Mouse (Mus musculus) hindbrain, embryonic 12.5 days (tissue): ENCODE data around the gene Lgals9. TPM values are rescaled to one million over a fixed set of nuclear protein-coding genes. Genes with fewer than 3 reads are reported as not detected.
A peak's percentile ranks its signal among the peaks of the same experiment; 100 is the strongest.

ENCODE experiments used
- ATAC-seq: fragments of 200-750 bp; cut with Nextera tagmentation; 2 replicates; pipeline ENCODE4 v1.8.0; 2017; ENCODE audit warnings: moderate TSS enrichment; ENCODE audit not compliant: low FRiP score
- H3K27ac ChIP-seq: fragments of 300-500 bp; sonication (generic); 2 replicates; pipeline ENCODE4 v1.5.1; 2016; ENCODE audit warnings: mild to moderate bottlenecking
- H3K27me3 ChIP-seq: fragments of 300-500 bp; sonication (generic); 2 replicates; pipeline ENCODE4 v1.6.1; 2016; ENCODE audit warnings: mild to moderate bottlenecking
- H3K36me3 ChIP-seq: fragments of 300-500 bp; sonication (generic); 2 replicates; pipeline ENCODE4 v1.6.1; 2016; ENCODE audit warnings: mild to moderate bottlenecking
- H3K4me1 ChIP-seq: fragments of 300-500 bp; sonication (generic); 2 replicates; pipeline ENCODE4 v1.6.1; 2016
- H3K4me2 ChIP-seq: fragments of 300-500 bp; sonication (generic); replicated peaks from 2 replicates; pipeline ENCODE4 v1.6.1; 2016; ENCODE audit warnings: mild to moderate bottlenecking
- H3K4me3 ChIP-seq: fragments of 300-500 bp; sonication (generic); 2 replicates; pipeline ENCODE4 v1.5.1; 2016; ENCODE audit warnings: mild to moderate bottlenecking
- H3K9ac ChIP-seq: fragments of 300-500 bp; sonication (generic); 2 replicates; pipeline ENCODE4 v1.6.1; 2016; ENCODE audit warnings: mild to moderate bottlenecking, moderate library complexity
- H3K9me3 ChIP-seq: fragments of 300-500 bp; sonication (generic); replicated peaks from 2 replicates; pipeline ENCODE4 v1.6.1; 2016; ENCODE audit warnings: mild to moderate bottlenecking
- WGBS: fragments of 180-500 bp; shearing (Covaris S2); methylation state at CpG from one replicate; pipeline ENCODE4 v1.1.7; 2016; 5-methylcytosine and 5-hydroxymethylcytosine counted together
- polyA plus RNA-seq: library from polyadenylated mRNA; unstranded; fragments of >200 nt; fragmentation: Nextera tagmentation; extraction: Ambion mirVana; gene quantifications from 2 replicates; pipeline ENCODE4 v1.2.1, GENCODE M21; 2016

The Lgals9 gene
- polyA plus RNA-seq, 1 experiment from 2014 or later, result 8.7 TPM

DNA sequence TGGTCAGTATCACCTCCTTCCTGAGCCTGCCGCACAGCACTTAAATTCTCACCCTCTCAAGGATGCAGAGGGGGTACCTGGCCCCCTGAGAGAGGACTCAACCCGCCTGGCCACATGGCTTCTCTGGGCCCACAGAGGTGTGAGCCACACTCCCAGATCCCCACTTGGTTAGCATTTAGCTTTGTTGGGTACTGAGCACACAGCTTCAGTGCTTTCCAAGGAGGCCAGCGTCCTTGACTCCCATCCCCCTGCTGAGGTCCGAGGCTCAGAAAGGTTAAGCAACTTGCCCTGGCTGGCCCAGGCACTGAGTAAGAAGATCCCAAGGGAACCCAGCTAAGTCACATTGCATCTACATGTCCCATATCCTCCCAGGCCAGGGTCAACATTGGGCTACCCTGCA, 16.6 kb downstream of the Lgals9 start:
- ATAC-seq, result no peak

GRCm38 (mm10) chr11:78967371-78967770, 17.4 kb downstream of the Lgals9 start:
- H3K27me3 ChIP-seq, result no peaks in the 10 kb centered on the region
- H3K4me1 ChIP-seq, result peaks cover 3% of the 10 kb centered on the region; the same call in 1 of the 2 replicates
- H3K9ac ChIP-seq, result no peak overlapping the region
- H3K4me3 ChIP-seq, result no peak overlapping the region
- no peak for ATAC-seq
- no peak overlapping the region for H3K27ac ChIP-seq
- 24% methylated on average over 4 of the region's 4 CpGs for WGBS
- H3K36me3 ChIP-seq, result no peaks in the 10 kb centered on the region
- no peak overlapping the region for H3K4me2 ChIP-seq
- H3K9me3 ChIP-seq, result no peaks in the 10 kb centered on the region

More for the DNA sequence above, 16.6 kb downstream of the Lgals9 start:
- Histone ChIP-seq H3K36me3 (no peaks in the 10 kb centered on the region), H3K4me3 (no peak overlapping the region), H3K9me3 (no peaks in the 10 kb centered on the region), H3K4me2 (no peak overlapping the region), H3K9ac (no peak overlapping the region), H3K27me3 (no peaks in the 10 kb centered on the region), H3K27ac (no peak overlapping the region), H3K4me1 (peaks cover 9% of the 10 kb centered on the region)
- WGBS, result 70% methylated on average over 4 of the region's 4 CpGs

GRCm38 (mm10) chr11:78961221-78961620, 23.5 kb downstream of the Lgals9 start:
- no peak for ATAC-seq
- Histone ChIP-seq H3K27ac (no peak overlapping the region), H3K9ac (no peak overlapping the region), H3K27me3 (peaks cover 6% of the 10 kb centered on the region), H3K4me3 (no peak overlapping the region), H3K36me3 (no peaks in the 10 kb centered on the region), H3K9me3 (no peaks in the 10 kb centered on the region), H3K4me2 (no peak overlapping the region), H3K4me1 (no peaks in the 10 kb centered on the region)
- 78% methylated on average over 5 of the region's 5 CpGs for WGBS

- Histone ChIP-seq H3K27ac (no peak overlapping the region), H3K9ac (no peak overlapping the region), H3K27me3 (peaks cover 6% of the 10 kb centered on the region), H3K9me3 (no peaks in the 10 kb centered on the region), H3K4me2 (no peak overlapping the region), H3K4me1 (no peaks in the 10 kb centered on the region), H3K36me3 (no peaks in the 10 kb centered on the region), H3K4me3 (no peak overlapping the region)
- no peak for ATAC-seq
- WGBS, result 67% methylated on average over 5 of the region's 5 CpGs
Measured at GRCm38 (mm10) chr11:78959841-78960520, 24.8 kb downstream of the Lgals9 start.

DNA sequence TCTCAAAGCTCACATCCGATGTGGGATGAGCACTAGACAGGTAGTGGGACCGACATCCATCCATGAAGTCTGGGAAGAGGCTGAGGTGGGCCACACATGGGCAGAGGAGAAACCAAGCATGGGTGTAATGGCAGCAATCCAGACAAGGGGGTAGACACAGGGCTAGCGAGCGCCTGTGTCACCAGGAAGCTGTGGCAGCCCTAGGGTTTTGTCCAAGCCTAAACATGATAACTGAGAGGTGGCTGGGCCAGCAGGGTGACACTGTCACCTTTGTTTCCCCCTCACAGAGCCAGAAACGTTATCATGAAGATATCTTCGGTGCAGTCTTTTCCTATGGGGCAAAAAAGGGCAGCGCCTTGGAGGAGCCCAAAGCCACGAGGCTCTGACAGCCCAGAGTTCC, 25.4 kb downstream of the Lgals9 start:
- Histone ChIP-seq H3K27ac (no peak overlapping the region), H3K36me3 (no peaks in the 10 kb centered on the region), H3K27me3 (peaks cover 9% of the 10 kb centered on the region), H3K4me1 (no peaks in the 10 kb centered on the region), H3K4me3 (no peak overlapping the region), H3K9me3 (no peaks in the 10 kb centered on the region), H3K4me2 (no peak overlapping the region), H3K9ac (no peak overlapping the region)
- no peak for ATAC-seq
- 72% methylated on average over 8 of the region's 8 CpGs for WGBS

DNA sequence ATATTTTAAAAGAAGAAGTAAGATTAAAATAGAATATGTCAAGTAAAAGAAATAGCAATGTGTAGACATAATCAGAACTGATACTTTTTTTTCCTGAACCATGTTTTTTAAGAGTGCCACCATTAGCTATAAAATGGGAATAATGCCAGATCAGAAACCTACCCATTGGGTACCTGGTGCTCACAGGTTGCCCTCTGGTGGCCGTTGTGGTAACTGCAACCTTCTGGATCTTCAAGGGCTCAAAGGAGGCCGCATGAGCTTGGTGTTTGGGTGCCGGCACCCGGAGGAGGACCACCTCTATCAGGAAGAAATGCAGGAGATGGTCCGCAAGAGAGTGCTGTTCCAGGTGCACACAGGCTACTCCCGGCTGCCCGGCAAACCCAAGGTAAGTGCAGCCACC, 28.5 kb downstream of the Lgals9 start:
- WGBS, result 13% methylated on average over 7 of the region's 7 CpGs
- peaks cover 27% of the 10 kb centered on the region for H3K27me3 ChIP-seq
- no peak for ATAC-seq

DNA sequence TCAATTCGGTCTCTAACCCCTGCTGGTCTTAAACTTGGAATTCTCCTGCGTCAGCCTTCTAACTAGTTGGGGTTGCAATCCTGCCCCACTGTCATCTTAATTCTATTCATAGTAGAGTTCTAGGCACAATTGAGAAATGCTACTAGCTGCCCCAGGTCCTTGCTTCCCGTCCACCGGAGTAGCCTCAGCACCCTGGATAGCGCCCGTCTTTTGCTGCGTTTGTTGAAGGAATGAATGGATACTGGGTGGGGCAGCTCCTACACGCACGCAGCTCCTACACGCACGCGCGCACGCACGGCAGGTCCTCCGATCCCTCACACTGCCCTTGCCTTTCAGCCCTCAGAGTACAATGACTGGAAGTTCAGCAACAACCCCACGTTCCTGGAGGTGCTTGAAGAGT, 32.3 kb downstream of the Lgals9 start:
- no peak for ATAC-seq
- Histone ChIP-seq H3K27me3 (peaks cover 30% of the 10 kb centered on the region), H3K4me2 (peak overlapping the region; percentile 42), H3K9ac (no peak overlapping the region), H3K4me3 (peak overlapping the region; percentile 10; the same call in 1 of the 2 replicates), H3K9me3 (no peaks in the 10 kb centered on the region), H3K4me1 (peaks cover 3% of the 10 kb centered on the region; the same call in 1 of the 2 replicates), H3K27ac (no peak overlapping the region), H3K36me3 (no peaks in the 10 kb centered on the region)
- WGBS, result 9% methylated on average over 17 of the region's 17 CpGs

More for the DNA sequence above, 28.5 kb downstream of the Lgals9 start:
- Histone ChIP-seq H3K9ac (no peak overlapping the region), H3K36me3 (no peaks in the 10 kb centered on the region), H3K9me3 (no peaks in the 10 kb centered on the region), H3K4me1 (peaks cover 3% of the 10 kb centered on the region; the same call in 1 of the 2 replicates), H3K4me3 (no peak overlapping the region), H3K4me2 (no peak overlapping the region), H3K27ac (no peak overlapping the region)

- Histone ChIP-seq H3K4me1 (peaks cover 3% of the 10 kb centered on the region; the same call in 1 of the 2 replicates), H3K9ac (no peak overlapping the region), H3K27ac (no peak overlapping the region), H3K4me3 (no peak overlapping the region), H3K27me3 (peaks cover 23% of the 10 kb centered on the region), H3K4me2 (no peak overlapping the region), H3K9me3 (no peaks in the 10 kb centered on the region), H3K36me3 (no peaks in the 10 kb centered on the region)
- ATAC-seq, result no peak
- WGBS, result 85% methylated on average over 8 of the region's 8 CpGs
Measured at GRCm38 (mm10) chr11:78950365-78950764, 34.4 kb downstream of the Lgals9 start.

DNA sequence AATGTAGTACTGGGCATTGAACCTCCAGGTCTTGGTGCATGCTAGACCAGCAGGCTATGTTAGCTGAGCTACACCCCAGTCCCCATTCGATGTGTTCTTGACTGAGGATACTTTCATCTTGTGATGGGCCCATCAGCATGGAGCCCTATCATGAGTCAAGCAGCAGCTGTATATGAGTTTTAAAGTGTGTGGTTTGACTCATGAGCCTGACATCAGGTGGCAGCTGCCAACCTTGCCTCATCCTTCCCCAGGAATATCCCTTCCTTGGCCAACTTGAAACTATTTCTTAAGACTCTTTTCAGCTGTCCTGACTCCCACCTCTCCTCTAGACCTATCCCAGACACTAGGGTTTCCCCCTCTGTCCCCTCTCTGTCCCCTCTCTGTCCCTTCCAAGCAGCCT, 41.7 kb downstream of the Lgals9 start:
- Histone ChIP-seq H3K4me3 (no peak overlapping the region), H3K27me3 (no peaks in the 10 kb centered on the region), H3K9me3 (no peaks in the 10 kb centered on the region), H3K27ac (no peak overlapping the region), H3K4me2 (no peak overlapping the region), H3K4me1 (0 out of 2 replicates have a peak, but pooled peaks cover 2% of the 10 kb centered on the region), H3K36me3 (no peaks in the 10 kb centered on the region), H3K9ac (no peak overlapping the region)
- ATAC-seq, result no peak
- 94% methylated on average over 1 of the region's 1 CpGs for WGBS

DNA sequence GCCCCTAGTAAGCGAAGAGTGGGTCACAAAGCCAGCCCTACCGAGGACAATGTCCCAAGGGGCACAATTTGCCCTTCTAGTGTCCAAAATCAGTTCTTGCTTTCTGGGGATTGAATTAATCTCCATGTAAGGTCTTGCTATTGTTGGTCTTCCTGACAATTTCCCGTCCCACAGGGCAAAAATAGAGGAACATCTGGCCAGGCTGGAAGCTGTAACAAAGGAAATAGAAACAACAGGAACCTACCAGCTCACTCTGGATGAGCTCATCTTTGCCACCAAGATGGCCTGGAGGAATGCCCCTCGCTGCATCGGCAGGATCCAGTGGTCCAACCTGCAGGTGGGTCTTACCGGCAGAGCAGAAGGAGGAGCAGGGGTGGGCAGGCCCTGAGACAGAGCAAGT, 49.6 kb downstream of the Lgals9 start:
- Histone ChIP-seq H3K4me1 (no peaks in the 10 kb centered on the region; the same call in 1 of the 2 replicates), H3K27me3 (no peaks in the 10 kb centered on the region), H3K9me3 (no peaks in the 10 kb centered on the region), H3K4me3 (no peak overlapping the region), H3K27ac (no peak overlapping the region), H3K4me2 (no peak overlapping the region), H3K9ac (no peak overlapping the region), H3K36me3 (no peaks in the 10 kb centered on the region)
- 73% methylated on average over 6 of the region's 6 CpGs for WGBS
- no peak for ATAC-seq

- Histone ChIP-seq H3K4me3 (no peak overlapping the region), H3K4me2 (no peak overlapping the region), H3K9ac (no peak overlapping the region), H3K27ac (no peak overlapping the region), H3K27me3 (no peaks in the 10 kb centered on the region), H3K9me3 (no peaks in the 10 kb centered on the region), H3K4me1 (no peaks in the 10 kb centered on the region; the same call in 1 of the 2 replicates), H3K36me3 (no peaks in the 10 kb centered on the region)
- no peak for ATAC-seq
- WGBS, result 82% methylated on average over 4 of the region's 4 CpGs
Measured at GRCm38 (mm10) chr11:78934727-78935126, 50.0 kb downstream of the Lgals9 start.

DNA sequence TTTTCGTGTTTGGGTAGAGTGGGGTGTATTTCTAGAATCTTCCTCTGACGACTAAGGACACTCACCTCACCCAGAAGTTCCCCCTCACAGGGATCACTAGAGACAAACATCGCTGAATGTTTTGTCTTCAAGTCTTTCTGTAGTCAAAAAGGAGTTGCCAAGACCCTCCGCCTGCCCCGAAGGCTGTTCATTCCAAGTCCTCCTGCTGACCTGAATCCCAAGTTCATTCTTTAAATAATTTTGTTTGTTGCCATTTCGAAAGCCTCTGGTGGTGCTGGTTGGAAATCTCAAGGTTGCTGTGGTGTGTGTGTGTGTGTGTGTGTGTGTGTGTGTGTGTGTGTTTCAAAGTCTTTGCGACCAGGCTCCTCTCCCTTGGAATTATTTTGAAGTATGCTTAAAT, 50.4 kb downstream of the Lgals9 start:
- Histone ChIP-seq H3K4me2 (no peak overlapping the region), H3K27ac (no peak overlapping the region), H3K4me1 (no peaks in the 10 kb centered on the region; the same call in 1 of the 2 replicates), H3K4me3 (no peak overlapping the region), H3K9me3 (no peaks in the 10 kb centered on the region), H3K27me3 (no peaks in the 10 kb centered on the region; the same call in 1 of the 2 replicates), H3K36me3 (no peaks in the 10 kb centered on the region), H3K9ac (no peak overlapping the region)
- 87% methylated on average over 7 of the region's 7 CpGs for WGBS
- ATAC-seq, result no peak

GRCm38 (mm10) chr11:78929345-78929744, 55.4 kb downstream of the Lgals9 start:
- Histone ChIP-seq H3K27ac (no peak overlapping the region), H3K27me3 (peaks cover 32% of the 10 kb centered on the region), H3K9ac (no peak overlapping the region), H3K36me3 (no peaks in the 10 kb centered on the region), H3K4me3 (no peak overlapping the region), H3K4me2 (no peak overlapping the region), H3K9me3 (no peaks in the 10 kb centered on the region), H3K4me1 (peaks cover 5% of the 10 kb centered on the region; the same call in 1 of the 2 replicates)
- WGBS, result 69% methylated on average over 5 of the region's 5 CpGs
- no peak for ATAC-seq
